Mouse (Mus musculus) olfactory bulb, adult 2 months (tissue): ENCODE measurements around the gene Efna5. TPM values are rescaled to one million over a fixed set of nuclear protein-coding genes. Genes with fewer than 3 reads are reported as not detected.

Source experiments
- H3K27ac ChIP-seq: fragments of 200-500 bp; 2 replicates; pipeline ENCODE4 v1.5.1; 2012; ENCODE audit warnings: low read depth, low read length; ENCODE audit not compliant: insufficient read depth
- H3K4me1 ChIP-seq: fragments of 200-500 bp; 2 replicates; pipeline ENCODE4 v1.6.1; 2012; ENCODE audit warnings: low read length; ENCODE audit not compliant: control insufficient read depth, insufficient read depth
- H3K4me3 ChIP-seq: fragments of 200-500 bp; 2 replicates; pipeline ENCODE4 v1.5.1; 2012; ENCODE audit warnings: mild to moderate bottlenecking, low read depth, low read length, moderate library complexity; ENCODE audit not compliant: insufficient read depth
- CTCF ChIP-seq: fragments of 200-500 bp; IDR thresholded peaks from 2 replicates; pipeline ENCODE4 v1.5.1; 2012; ENCODE audit warnings: low read depth, mild to moderate bottlenecking, low read length, moderate library complexity; ENCODE audit not compliant: insufficient read depth
- POLR2A ChIP-seq: fragments of 200-500 bp; IDR thresholded peaks from 2 replicates; pipeline ENCODE4 v1.6.1; 2012; ENCODE audit warnings: mild to moderate bottlenecking, low read depth, low read length, moderate library complexity; ENCODE audit not compliant: insufficient read depth
- WGBS: fragments of 180-500 bp; shearing (Covaris S2); methylation state at CpG from one replicate; pipeline ENCODE4 v1.1.7; 2018; 5-methylcytosine and 5-hydroxymethylcytosine counted together
- polyA plus RNA-seq: library from polyadenylated mRNA; stranded (reverse); fragments of >200 nt; gene quantifications from 2 replicates; pipeline ENCODE4 v1.2.4, GENCODE M21; 2012; ENCODE audit warnings: low replicate concordance; ENCODE audit not compliant: missing spikeins, insufficient read depth, insufficient read length

Gene Efna5
- polyA plus RNA-seq, 1 experiment: not detected

DNA sequence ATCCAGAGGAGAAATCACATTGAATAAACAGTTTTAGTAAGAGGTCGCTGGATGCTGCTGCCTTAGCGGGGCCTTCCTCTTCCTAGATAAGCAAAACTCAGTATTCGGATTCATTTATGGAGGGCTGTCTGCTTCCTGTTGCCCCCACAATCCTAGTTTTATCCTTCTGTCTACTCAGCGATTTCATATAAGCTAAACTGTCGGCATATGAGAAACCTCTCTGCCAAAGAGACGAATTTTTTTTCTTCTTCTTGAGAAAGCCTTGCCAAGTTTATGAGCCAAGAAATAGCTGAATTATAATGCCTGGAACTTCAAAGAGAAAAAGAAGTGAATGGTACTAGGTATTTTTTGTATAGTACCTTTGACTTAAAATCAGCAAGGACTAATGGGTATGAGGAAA is 301.0 kb downstream of the Efna5 start:
- Histone ChIP-seq H3K27ac (no peak overlapping the region), H3K4me3 (no peak overlapping the region), H3K4me1 (no peaks in the 10 kb centered on the region)
- WGBS: 85% methylated on average over 6 of the region's 6 CpGs
- TF ChIP-seq POLR2A (no peak), CTCF (no peak)

DNA sequence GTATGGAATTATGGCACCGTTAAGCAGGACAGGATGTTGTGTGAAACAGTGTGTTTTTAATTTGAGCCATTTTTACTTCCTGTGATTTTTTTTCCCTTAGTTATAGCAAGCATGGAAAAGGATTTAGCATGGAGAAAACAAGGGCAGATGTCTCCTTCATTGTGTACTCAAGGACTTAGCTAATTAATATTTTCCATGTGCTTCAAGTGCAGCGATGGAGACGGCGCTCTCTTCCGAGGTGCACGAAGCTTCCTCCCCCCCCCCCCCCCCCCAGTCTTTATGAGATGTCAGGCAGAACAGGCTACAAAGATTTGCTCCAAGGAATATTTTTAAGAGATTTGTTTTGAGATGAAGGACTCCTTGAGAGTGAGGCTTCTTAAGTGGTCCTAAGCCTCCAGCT is 301.5 kb downstream of the Efna5 start:
- 44% methylated on average over 6 of the region's 6 CpGs for WGBS
- Histone ChIP-seq H3K27ac (no peak overlapping the region), H3K4me1 (no peaks in the 10 kb centered on the region), H3K4me3 (no peak overlapping the region)
- TF ChIP-seq CTCF: no peak
- TF ChIP-seq POLR2A: no peak

- Histone ChIP-seq H3K4me3 (no peak overlapping the region), H3K4me1 (no peaks in the 10 kb centered on the region), H3K27ac (no peak overlapping the region)
- TF ChIP-seq POLR2A: no peak
- no peak for TF ChIP-seq CTCF
- WGBS: 88% methylated on average over 9 of the region's 9 CpGs
Measured at GRCm38 (mm10) chr17:62574499-62575265, 306.4 kb downstream of the Efna5 start.

GRCm38 (mm10) chr17:62570101-62570500 is 311.0 kb downstream of the Efna5 start:
- Histone ChIP-seq H3K4me3 (no peak overlapping the region), H3K4me1 (no peaks in the 10 kb centered on the region), H3K27ac (no peak overlapping the region)
- TF ChIP-seq CTCF (no peak), POLR2A (no peak)
- WGBS: 51% methylated on average over 1 of the region's 1 CpGs

DNA sequence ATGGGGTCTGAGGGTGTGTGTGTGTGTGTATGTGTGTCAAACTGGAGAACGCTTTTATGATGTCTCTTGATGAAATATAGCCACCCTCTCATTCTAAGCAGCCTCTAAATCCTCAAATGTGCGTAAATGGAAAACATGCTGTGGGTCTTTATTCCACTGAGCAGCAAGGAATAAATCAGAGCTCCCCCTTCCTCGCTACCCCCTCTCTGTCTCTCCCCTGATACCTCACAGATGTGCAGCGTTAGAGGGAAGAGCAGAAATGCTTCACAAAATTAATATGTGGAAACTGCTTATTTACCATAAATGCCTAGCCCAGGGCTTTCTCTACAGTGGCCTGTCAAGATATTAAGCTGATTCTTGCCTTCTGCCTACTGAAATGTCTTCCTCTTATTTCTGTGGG is 313.1 kb downstream of the Efna5 start:
- 78% methylated on average over 4 of the region's 4 CpGs for WGBS

GRCm38 (mm10) chr17:62565632-62566031 is 315.5 kb downstream of the Efna5 start:
- Histone ChIP-seq H3K4me1 (no peaks in the 10 kb centered on the region), H3K27ac (no peak overlapping the region), H3K4me3 (no peak overlapping the region)
- TF ChIP-seq CTCF: no peak
- TF ChIP-seq POLR2A: no peak
- 97% methylated on average over 1 of the region's 1 CpGs for WGBS

More for the DNA sequence above, 313.1 kb downstream of the Efna5 start:
- H3K4me3 ChIP-seq: no peak overlapping the region
- no peak overlapping the region for H3K27ac ChIP-seq
- TF ChIP-seq CTCF (no peak), POLR2A (no peak)
- H3K4me1 ChIP-seq: no peaks in the 10 kb centered on the region

DNA sequence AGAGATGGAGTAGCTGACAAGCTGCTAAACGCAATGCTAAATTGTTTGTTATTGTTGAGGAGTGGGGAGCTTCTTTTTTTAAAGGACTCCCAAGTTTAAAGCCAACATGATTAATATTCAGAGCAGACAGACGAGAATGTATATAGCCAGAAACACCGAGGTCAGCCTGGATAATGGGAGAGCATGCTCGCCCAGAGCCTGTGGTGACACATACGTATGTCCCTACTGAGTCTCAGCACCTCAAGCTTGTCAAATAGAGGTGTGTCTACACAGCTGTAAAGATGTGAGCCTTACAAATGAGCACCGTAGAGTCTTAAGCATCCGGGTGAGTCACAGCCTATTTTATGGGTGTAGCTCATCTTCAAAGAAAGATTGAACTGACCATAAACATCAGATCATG is 318.7 kb downstream of the Efna5 start:
- no peak overlapping the region for H3K4me3 ChIP-seq
- H3K27ac ChIP-seq: no peak overlapping the region
- TF ChIP-seq POLR2A (no peak), CTCF (no peak)
- no peaks in the 10 kb centered on the region for H3K4me1 ChIP-seq
- 91% methylated on average over 7 of the region's 7 CpGs for WGBS

DNA sequence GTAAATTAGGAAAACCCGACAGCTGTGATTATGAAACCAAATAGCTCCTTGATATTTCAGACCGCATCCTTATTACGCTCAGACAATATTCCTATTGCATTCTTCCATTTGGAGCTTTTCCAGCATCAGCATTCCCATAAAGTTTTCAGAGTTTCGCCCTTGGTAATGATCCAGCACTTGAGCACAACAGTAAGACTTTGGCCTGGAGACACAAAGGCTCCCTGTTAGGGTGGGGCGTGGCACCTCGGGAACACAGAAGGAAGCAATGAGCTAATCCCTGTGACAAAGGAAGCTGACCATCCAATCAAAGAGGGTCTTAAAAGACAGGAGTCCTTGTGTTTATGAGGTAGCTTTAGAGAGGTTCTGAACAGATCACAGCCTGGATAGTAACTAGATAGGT is 323.9 kb downstream of the Efna5 start:
- H3K4me3 ChIP-seq: no peak overlapping the region
- H3K4me1 ChIP-seq: no peaks in the 10 kb centered on the region
- no peak for TF ChIP-seq POLR2A
- TF ChIP-seq CTCF: no peak
- WGBS: 55% methylated on average over 6 of the region's 6 CpGs
- no peak overlapping the region for H3K27ac ChIP-seq
